Mouse (Mus musculus) brain, embryonic 14.5 days (tissue): ENCODE measurements at regions not wholly inside any gene's neighbourhood (a gene's known extent, or its start where the extent isn't known, plus 50 kb on each side); places are given as distances from the start of the nearest gene placed in this dataset.

Experiments
- CTCF ChIP-seq: fragments of 200-500 bp; IDR thresholded peaks from 2 replicates; pipeline ENCODE4 v1.5.1; 2012; ENCODE audit warnings: inconsistent platforms, mild to moderate bottlenecking, moderate library complexity, borderline replicate concordance; ENCODE audit not compliant: insufficient read depth, insufficient read length; ENCODE audit errors: extremely low read depth
- POLR2A ChIP-seq: fragments of 200-500 bp; IDR thresholded peaks from 2 replicates; pipeline ENCODE4 v1.6.1; 2012; ENCODE audit warnings: mild to moderate bottlenecking, inconsistent platforms, borderline replicate concordance; ENCODE audit not compliant: poor library complexity, insufficient read depth, insufficient read length, severe bottlenecking; ENCODE audit errors: extremely low read depth

- TF ChIP-seq CTCF (no peak), POLR2A (no peak)
These were observed 1508.4 kb upstream of the Got2 start for GRCm38 (mm10) chr8:97396634-97397326.
